Mouse (Mus musculus): ENCODE results near the gene Cnnm2.

DNA sequence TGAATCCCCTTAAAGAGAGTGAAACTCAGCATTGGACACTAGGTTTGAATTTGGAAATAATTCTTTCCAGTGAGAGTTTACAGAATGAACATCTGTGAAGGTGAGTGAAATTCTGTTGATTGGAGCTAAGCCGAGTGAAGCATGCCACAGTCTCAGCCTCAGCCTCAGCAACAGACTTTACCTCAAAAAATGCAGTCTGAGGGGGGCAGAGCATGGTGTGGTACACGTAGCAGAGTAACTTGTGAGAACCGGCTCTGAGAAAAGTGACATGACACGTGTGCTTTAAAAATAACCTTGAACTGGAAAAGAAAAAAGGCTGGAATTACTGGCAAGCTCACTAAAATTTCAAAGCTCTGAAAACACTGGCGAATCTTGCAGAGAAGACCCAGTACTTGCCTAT lies 62.4 kb downstream of the Cnnm2 start:
- no peak for TF ChIP-seq ZC3H11A (IDR thresholded peaks at IDR 0.05; ENCODE audit: borderline replicate concordance, low read depth, low read length)
- no peak for TF ChIP-seq ZNF384 (IDR thresholded peaks at IDR 0.05; ENCODE audit: low read depth, low read length)
- TF ChIP-seq CHD2 (IDR thresholded peaks at IDR 0.05; ENCODE audit: low read depth, low read length): no peak
- TF ChIP-seq HCFC1 (IDR thresholded peaks at IDR 0.05; ENCODE audit: borderline replicate concordance, insufficient read depth, low read length): no peak

Data from ES-E14 (cell line).